Mouse (Mus musculus): ENCODE data around the gene Osbpl8. TPM values are rescaled to one million over a fixed set of nuclear protein-coding genes. Genes with fewer than 3 reads are reported as not detected.

Gene Osbpl8
- total RNA-seq, 2 experiments from 2014 or later = 26.1 to 30.9 TPM

GRCm38 (mm10) chr10:111314636-111315395 is 150.3 kb downstream of the Osbpl8 start:
- DNase-seq = peak in 1 of 2 experiments; percentile 14

- DNase-seq = no peak
Measured at GRCm38 (mm10) chr10:111315940-111316339, 151.4 kb downstream of the Osbpl8 start.

GRCm38 (mm10) chr10:111318021-111318420 is 153.5 kb downstream of the Osbpl8 start:
- peak in 1 of 2 experiments; percentile 18 for DNase-seq

GRCm38 (mm10) chr10:111318805-111319500 is 154.4 kb downstream of the Osbpl8 start:
- DNase-seq = no peak

GRCm38 (mm10) chr10:111320579-111320978 is 156.0 kb downstream of the Osbpl8 start:
- DNase-seq = no peak

GRCm38 (mm10) chr10:111327957-111328356 is 163.4 kb downstream of the Osbpl8 start:
- no peak for DNase-seq

GRCm38 (mm10) chr10:111329326-111329725 is 164.8 kb downstream of the Osbpl8 start:
- peak; percentile 57 to 74 for DNase-seq

GRCm38 (mm10) chr10:111334902-111335301 is 170.3 kb downstream of the Osbpl8 start:
- DNase-seq = no peak

- DNase-seq = peak; percentile 51 to 71
Measured at GRCm38 (mm10) chr10:111335517-111336352, 171.2 kb downstream of the Osbpl8 start.

GRCm38 (mm10) chr10:111336353-111336713 is 171.8 kb downstream of the Osbpl8 start:
- DNase-seq = no peak

- no peak for DNase-seq
Measured at GRCm38 (mm10) chr10:111339296-111339695, 174.7 kb downstream of the Osbpl8 start.

- DNase-seq = no peak
Measured at GRCm38 (mm10) chr10:111341761-111342160, 177.2 kb downstream of the Osbpl8 start.

GRCm38 (mm10) chr10:111343555-111343954 is 179.0 kb downstream of the Osbpl8 start:
- no peak for DNase-seq

Other genes starting within 250 kb of the Osbpl8 start
- gene Csrp2, start 245.0 kb upstream of the Osbpl8 start, total RNA-seq (2021) = 100 to 1,000 TPM; 188 to 212 TPM
- gene Zdhhc17, start 154.6 kb upstream of the Osbpl8 start, total RNA-seq (2021) = 10 to 100 TPM; 34.6 to 40.1 TPM
- gene Bbs10, start 133.9 kb downstream of the Osbpl8 start, total RNA-seq (2021) = 1 to 10 TPM; 3.8 to 6.7 TPM

All from adrenal gland, postnatal 36 days (tissue).